Mouse (Mus musculus): ENCODE measurements at regions not wholly inside any gene's neighbourhood (a gene's known extent, or its start where the extent isn't known, plus 50 kb on each side); places are given as distances from the start of the nearest gene placed in this dataset.

DNA sequence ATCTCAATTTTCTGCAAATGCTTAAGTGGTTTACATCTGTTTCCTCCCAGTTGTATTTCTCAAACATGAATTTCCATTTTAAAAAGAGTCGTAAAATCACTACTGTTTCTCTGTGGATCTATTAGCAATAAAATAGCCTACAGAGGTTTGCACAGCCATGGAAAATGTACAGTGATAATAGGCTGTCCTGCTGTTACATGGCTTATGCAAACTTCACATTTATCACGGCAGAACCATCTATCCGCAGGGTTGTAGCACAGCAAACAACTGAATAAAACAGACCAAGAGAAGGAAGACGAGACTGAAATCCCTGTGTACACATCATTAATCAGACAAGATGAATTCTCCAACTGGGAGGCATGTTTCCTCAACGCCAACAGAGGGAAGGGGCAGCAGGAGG, 222.1 kb downstream of the Skap2 start:
- TF ChIP-seq CTCF (IDR thresholded peaks at IDR 0.05; ENCODE audit: control insufficient read depth, insufficient read depth, low read length) (no peak), POLR2A (IDR thresholded peaks at IDR 0.05; ENCODE audit: borderline replicate concordance, control insufficient read depth, low read depth, low read length) (no peak)

All from bone marrow, adult 2 months (tissue).